8 mouse cellular contexts compared by ENCODE assay signal in genomic region chr1:181210601-181211402, GRCm38 (mm10). TPM values are rescaled to one million over a fixed set of nuclear protein-coding genes. Genes with fewer than 3 reads are reported as not detected.
DNase-seq lines count a peak whose midpoint lies in the region; ATAC-seq and TF ChIP-seq lines count a peak whose summit lies in the region.

No protein-coding gene starts in this region.

- under 1% methylated on average over 49 of the region's 56 CpGs for WGBS in hindbrain, embryonic 15.5 days
- WGBS in limb, embryonic 14.5 days = 2% methylated on average over 37 of the region's 56 CpGs
- WGBS in midbrain, embryonic 13.5 days = 0% methylated on average over 43 of the region's 56 CpGs

- H3K36me3 ChIP-seq in hindbrain, embryonic 15.5 days = peaks cover 15% of the 10 kb centered on the region
- peaks cover 13% of the 10 kb centered on the region for H3K36me3 ChIP-seq in limb, embryonic 14.5 days (ENCODE audit: control insufficient read depth, insufficient read depth, low read length)
- H3K36me3 ChIP-seq in midbrain, embryonic 13.5 days = peaks cover 12% of the 10 kb centered on the region

- peaks cover 32% of the 10 kb centered on the region for H3K4me1 ChIP-seq in hindbrain, embryonic 15.5 days (replicated peaks)
- peaks cover 14% of the 10 kb centered on the region for H3K4me1 ChIP-seq in limb, embryonic 14.5 days (ENCODE audit: control insufficient read depth, insufficient read depth, low read length)
- peaks cover 26% of the 10 kb centered on the region for H3K4me1 ChIP-seq in midbrain, embryonic 13.5 days (replicated peaks)

- peak; percentile 48 for DNase-seq in urinary bladder, adult 2 months (ENCODE audit: low spot score)
- DNase-seq in urinary bladder, postnatal 25 days (ENCODE audit: low spot score) = no peak
- peak; percentile 41 for DNase-seq in cerebellum, adult 9-10 months
- peak; percentile 31 for DNase-seq in gastrocnemius, adult 18-20 months (ENCODE audit: low spot score)
- no peak for DNase-seq in limb, embryonic 14.5 days (ENCODE audit: low spot score)
- DNase-seq in spleen, postnatal 36 days (ENCODE audit: low spot score in 2 of 2) = peak; percentile 20 to 34

- TF ChIP-seq POLR2A in limb, embryonic 14.5 days (IDR thresholded peaks at IDR 0.05; ENCODE audit: borderline replicate concordance, extremely low read depth, insufficient read depth, insufficient read length) = no peak

- H3K4me3 ChIP-seq in hindbrain, embryonic 15.5 days = peak overlapping the region; percentile 92
- peak overlapping the region; percentile 96 for H3K4me3 ChIP-seq in limb, embryonic 14.5 days (replicated peaks; ENCODE audit: low read length)
- H3K4me3 ChIP-seq in midbrain, embryonic 13.5 days (replicated peaks) = peak overlapping the region; percentile 73

- no peaks in the 10 kb centered on the region for H3K9me3 ChIP-seq in hindbrain, embryonic 15.5 days
- no peaks in the 10 kb centered on the region for H3K9me3 ChIP-seq in limb, embryonic 14.5 days (ENCODE audit: control insufficient read depth, low read length)
- no peaks in the 10 kb centered on the region for H3K9me3 ChIP-seq in midbrain, embryonic 13.5 days

- H3K9ac ChIP-seq in hindbrain, embryonic 15.5 days = peak overlapping the region; percentile 95
- peak overlapping the region; percentile 97 for H3K9ac ChIP-seq in limb, embryonic 14.5 days (ENCODE audit: low read depth, low read length, severe bottlenecking)
- H3K9ac ChIP-seq in midbrain, embryonic 13.5 days (replicated peaks) = peak overlapping the region; percentile 97

- no peaks in the 10 kb centered on the region for H3K27me3 ChIP-seq in hindbrain, embryonic 15.5 days
- no peaks in the 10 kb centered on the region for H3K27me3 ChIP-seq in limb, embryonic 14.5 days (ENCODE audit: control insufficient read depth, insufficient read depth, low read length)
- H3K27me3 ChIP-seq in midbrain, embryonic 13.5 days = no peaks in the 10 kb centered on the region

- ATAC-seq in hindbrain, embryonic 15.5 days (ENCODE audit: low FRiP score, low read depth) = peak; percentile 38; the same call in 1 of the 2 replicates
- ATAC-seq in limb, embryonic 14.5 days (ENCODE audit: low FRiP score, low read depth) = peak; percentile 8; the same call in 1 of the 2 replicates
- peak; percentile 64 for ATAC-seq in midbrain, embryonic 13.5 days

- H3K4me2 ChIP-seq in hindbrain, embryonic 15.5 days = peak overlapping the region; percentile 80
- peak overlapping the region; percentile 91 for H3K4me2 ChIP-seq in limb, embryonic 14.5 days (replicated peaks; ENCODE audit: low read depth, low read length, severe bottlenecking)
- H3K4me2 ChIP-seq in midbrain, embryonic 13.5 days (replicated peaks) = peak overlapping the region; percentile 77

- peak overlapping the region; percentile 94 for H3K27ac ChIP-seq in hindbrain, embryonic 15.5 days (replicated peaks)
- peak overlapping the region; percentile 93 for H3K27ac ChIP-seq in limb, embryonic 14.5 days (replicated peaks; ENCODE audit: low read depth, low read length)
- peak overlapping the region; percentile 95 for H3K27ac ChIP-seq in midbrain, embryonic 13.5 days

RNA-seq across cellular contexts. Expression of gene Wdr26, which starts 1.0 kb away (rescaled TPM):
- polyA plus RNA-seq in urinary bladder, adult 2 months (2012; rRNA removed) = 57.4 and 61.8 TPM in 2 replicates
- total RNA-seq in gastrocnemius, adult 18-20 months (2021) = 10 to 100 TPM; 89.7 to 92.7 TPM
- 33.8 and 34.5 TPM in 2 replicates for polyA plus RNA-seq in hindbrain, embryonic 15.5 days (2015; fragmentation: Nextera tagmentation; extraction: Ambion mirVana)
- 57.9 and 58.7 TPM in 2 replicates for polyA plus RNA-seq in limb, embryonic 14.5 days (2012; rRNA removed)
- polyA plus RNA-seq in limb, embryonic 14.5 days (2014; fragmentation: Nextera tagmentation; extraction: Ambion mirVana) = 45.4 and 50.2 TPM in 2 replicates
- polyA plus RNA-seq in midbrain, embryonic 13.5 days (2015; fragmentation: Nextera tagmentation; extraction: Ambion mirVana) = 47.2 and 51.7 TPM in 2 replicates

Comparison
In these comparisons a context has a peak if more than half of its experiments do, and no peak if none do; other contexts are left out.
1. DNase-seq: peak in urinary bladder, adult 2 months (single experiment), cerebellum, adult 9-10 months (single experiment), gastrocnemius, adult 18-20 months (single experiment) and spleen, postnatal 36 days (2 of 2); none in urinary bladder, postnatal 25 days (single experiment) and limb, embryonic 14.5 days (single experiment).
2. ATAC-seq: peak in every context shown above with its lines; median percentile 64 in midbrain, embryonic 13.5 days; 38 in hindbrain, embryonic 15.5 days; 8 in limb, embryonic 14.5 days.
3. Peak in every context shown above with its lines, with median percentiles within 50 percentile points of each other: H3K27ac ChIP-seq, H3K4me2 ChIP-seq, H3K4me3 ChIP-seq and H3K9ac ChIP-seq.